Mouse (Mus musculus) bone marrow macrophage, adult 2 months (primary cell): ENCODE data around the gene Stard10.

ENCODE experiments used
- CTCF ChIP-seq: IDR thresholded peaks from 2 replicates; pipeline ENCODE4 v1.5.1; 2012; ENCODE audit warnings: low read depth, mild to moderate bottlenecking, low read length, moderate library complexity
- POLR2A ChIP-seq: IDR thresholded peaks from 2 replicates; pipeline ENCODE4 v1.6.1; 2012; ENCODE audit warnings: mild to moderate bottlenecking, low read depth, low read length, borderline replicate concordance

DNA sequence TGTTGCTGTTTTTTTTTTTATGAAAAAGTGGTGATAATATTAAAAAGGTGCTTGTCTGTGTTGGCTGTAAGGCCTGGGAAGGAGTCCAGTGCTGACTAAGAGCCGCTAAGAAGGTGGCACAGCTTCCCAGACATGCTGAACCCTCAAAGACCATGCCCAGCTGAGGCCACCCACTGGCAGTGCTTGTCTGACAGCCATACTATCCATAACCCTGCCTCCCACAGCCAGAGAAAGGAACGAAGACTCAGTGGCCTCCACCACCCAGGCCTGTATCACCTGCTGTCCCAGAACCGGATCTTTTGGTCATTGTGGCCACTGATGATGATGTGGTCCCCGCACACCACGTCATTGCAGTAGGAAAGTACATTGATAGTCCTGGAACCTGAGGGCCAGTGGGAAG, 25.7 kb upstream of the Stard10 start:
- TF ChIP-seq POLR2A = no peak
- TF ChIP-seq CTCF = no peak
